Mouse (Mus musculus): ENCODE measurements around the gene Egfem1. TPM values are rescaled to one million over a fixed set of nuclear protein-coding genes. Genes with fewer than 3 reads are reported as not detected.
A peak's percentile ranks its signal among the peaks of the same experiment; 100 is the strongest.

Egfem1 gene
- polyA plus RNA-seq, 1 experiment from 2014 or later: 7.7 TPM

DNA sequence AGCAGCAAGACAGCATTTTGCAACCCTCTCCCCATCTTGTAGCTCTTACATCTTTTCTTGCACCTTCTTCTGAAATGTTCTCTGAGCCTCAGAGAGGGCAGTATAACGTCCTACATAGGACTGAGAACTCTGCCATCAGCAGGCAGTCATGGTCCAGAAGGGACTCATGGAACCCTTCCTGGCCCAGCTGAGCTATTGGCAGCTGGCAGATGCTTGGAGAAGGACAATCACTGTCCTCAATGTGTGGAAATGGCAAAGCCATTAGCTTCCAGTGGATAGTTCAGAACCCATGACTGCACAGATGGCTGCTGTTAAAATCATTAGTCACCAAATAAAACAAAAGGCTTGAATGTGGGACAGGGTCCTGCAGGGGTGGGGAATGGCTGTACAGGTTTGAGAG is 35.6 kb downstream of the Egfem1 start:
- WGBS: 59% methylated on average over 1 of the region's 1 CpGs

DNA sequence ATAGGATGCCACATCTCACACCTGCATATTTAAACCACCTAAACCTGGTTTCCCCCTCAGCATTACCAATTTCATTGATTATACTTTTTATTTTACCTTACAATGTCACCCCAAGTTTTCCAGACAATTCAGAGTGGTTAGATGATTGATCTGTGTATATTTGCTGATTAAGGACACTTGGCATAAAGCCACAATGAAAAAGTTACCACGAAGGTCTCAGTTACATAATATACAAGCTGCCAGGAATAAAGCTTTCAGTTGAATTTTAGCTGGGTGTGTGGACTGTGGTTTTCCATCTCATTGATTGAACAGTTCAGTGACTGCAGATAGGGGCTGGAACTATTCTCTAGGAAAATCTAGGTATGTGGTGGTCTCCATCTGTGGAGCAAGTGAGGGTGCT is 40.7 kb downstream of the Egfem1 start:
- ATAC-seq (ENCODE audit: low FRiP score, low TSS enrichment) (no peak), DNase-seq (no peak)
- Histone ChIP-seq H3K27me3 (ENCODE audit: control insufficient read depth, insufficient read depth, low read length) (no peaks in the 10 kb centered on the region), H3K4me1 (ENCODE audit: control insufficient read depth, insufficient read depth, low read length) (no peaks in the 10 kb centered on the region), H3K27ac (replicated peaks; ENCODE audit: low read depth, low read length) (no peak overlapping the region), H3K4me3 (replicated peaks; ENCODE audit: low read depth, low read length) (no peak overlapping the region), H3K36me3 (ENCODE audit: control insufficient read depth, insufficient read depth, low read length) (no peaks in the 10 kb centered on the region), H3K4me2 (ENCODE audit: low read length) (no peak overlapping the region), H3K9me3 (ENCODE audit: control insufficient read depth, low read length) (no peaks in the 10 kb centered on the region), H3K9ac (replicated peaks; ENCODE audit: low read length) (no peak overlapping the region)
- WGBS: 84% methylated on average over 1 of the region's 1 CpGs

More for the DNA sequence above, 35.6 kb downstream of the Egfem1 start:
- no peak overlapping the region for H3K9ac ChIP-seq (replicated peaks; ENCODE audit: low read length)
- ATAC-seq (ENCODE audit: low FRiP score, low TSS enrichment) (no peak), DNase-seq (no peak)
- H3K27ac ChIP-seq (replicated peaks; ENCODE audit: low read depth, low read length): no peak overlapping the region
- no peaks in the 10 kb centered on the region for H3K4me1 ChIP-seq (ENCODE audit: control insufficient read depth, insufficient read depth, low read length)
- no peaks in the 10 kb centered on the region for H3K27me3 ChIP-seq (ENCODE audit: control insufficient read depth, insufficient read depth, low read length)
- H3K36me3 ChIP-seq (ENCODE audit: control insufficient read depth, insufficient read depth, low read length): no peaks in the 10 kb centered on the region
- H3K4me3 ChIP-seq (replicated peaks; ENCODE audit: low read depth, low read length): no peak overlapping the region
- no peaks in the 10 kb centered on the region for H3K9me3 ChIP-seq (ENCODE audit: control insufficient read depth, low read length)
- no peak overlapping the region for H3K4me2 ChIP-seq (ENCODE audit: low read length)

DNA sequence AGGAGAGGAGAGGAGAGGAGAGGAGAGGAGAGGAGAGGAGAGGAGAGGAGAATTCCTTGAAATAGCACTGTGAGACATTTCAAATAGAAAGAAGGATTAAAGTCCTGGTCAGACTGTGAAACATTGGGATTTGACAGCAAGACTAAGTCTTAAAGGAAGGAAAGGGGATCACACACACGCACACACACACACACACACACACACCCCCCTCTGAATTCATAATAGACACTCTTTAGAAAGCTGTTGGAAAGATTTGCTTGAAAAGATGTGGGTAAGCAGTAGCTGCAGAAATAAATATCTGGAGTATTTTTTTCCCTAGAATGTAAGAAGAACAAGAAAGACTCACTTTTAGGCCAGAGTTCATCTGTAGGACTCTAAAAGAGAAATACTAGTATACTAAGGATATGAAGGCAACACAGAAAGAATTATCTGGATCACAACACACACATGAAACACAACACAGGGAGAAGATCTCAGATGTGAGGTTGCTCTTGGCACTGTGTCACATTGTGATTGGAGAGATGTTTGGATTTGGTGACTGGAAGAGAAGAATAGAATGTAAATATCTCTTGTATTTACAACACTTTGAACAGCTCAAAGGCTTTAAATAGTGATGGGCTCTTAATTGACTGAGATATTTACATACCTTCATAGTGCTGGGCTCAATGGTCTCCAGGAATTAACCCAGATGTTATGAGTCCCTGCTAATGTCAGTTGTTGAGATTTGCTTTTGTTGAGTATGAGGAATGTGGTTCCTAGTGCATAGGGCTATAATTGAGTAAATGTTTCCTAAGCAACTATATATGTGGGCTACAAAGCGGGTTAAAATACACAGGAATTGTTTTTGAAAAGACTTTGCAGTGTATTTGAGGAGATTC is 50.5 kb downstream of the Egfem1 start:
- no peak overlapping the region for H3K4me3 ChIP-seq (replicated peaks; ENCODE audit: low read depth, low read length)
- no peaks in the 10 kb centered on the region for H3K36me3 ChIP-seq (ENCODE audit: control insufficient read depth, insufficient read depth, low read length)
- no peaks in the 10 kb centered on the region for H3K27me3 ChIP-seq (ENCODE audit: control insufficient read depth, insufficient read depth, low read length)
- no peak for DNase-seq
- H3K27ac ChIP-seq (replicated peaks; ENCODE audit: low read depth, low read length): no peak overlapping the region
- ATAC-seq (ENCODE audit: low FRiP score, low TSS enrichment): no peak
- whole genome bisulfite sequencing: 70% methylated on average over 2 of the region's 2 CpGs
- H3K4me1 ChIP-seq (ENCODE audit: control insufficient read depth, insufficient read depth, low read length): peaks cover 29% of the 10 kb centered on the region
- no peak overlapping the region for H3K4me2 ChIP-seq (ENCODE audit: low read length)
- no peak overlapping the region for H3K9ac ChIP-seq (replicated peaks; ENCODE audit: low read length)
- H3K9me3 ChIP-seq (ENCODE audit: control insufficient read depth, low read length): no peaks in the 10 kb centered on the region

DNA sequence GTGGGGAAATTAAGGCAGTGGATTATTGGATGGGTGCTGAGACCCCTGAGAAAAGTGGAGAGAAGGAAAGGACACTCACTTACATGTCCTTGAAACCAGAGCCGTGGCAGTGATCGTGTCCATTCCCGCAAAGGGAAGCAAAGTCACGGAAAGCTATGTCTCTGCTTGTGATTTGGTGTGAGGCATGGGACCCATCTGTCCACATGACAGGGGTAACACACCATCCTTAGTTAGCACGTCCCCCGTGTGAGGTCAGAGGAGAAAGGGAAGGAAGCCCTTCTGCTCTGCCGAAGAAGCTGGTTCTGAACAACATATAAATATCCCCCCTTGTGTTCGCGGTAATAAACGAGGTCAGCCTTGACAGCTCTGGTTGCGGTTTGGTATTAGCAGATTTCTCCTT is 52.7 kb downstream of the Egfem1 start:
- Histone ChIP-seq H3K9ac (replicated peaks; ENCODE audit: low read length) (no peak overlapping the region), H3K27me3 (ENCODE audit: control insufficient read depth, insufficient read depth, low read length) (no peaks in the 10 kb centered on the region), H3K9me3 (ENCODE audit: control insufficient read depth, low read length) (no peaks in the 10 kb centered on the region), H3K36me3 (ENCODE audit: control insufficient read depth, insufficient read depth, low read length) (no peaks in the 10 kb centered on the region), H3K27ac (replicated peaks; ENCODE audit: low read depth, low read length) (no peak overlapping the region), H3K4me1 (ENCODE audit: control insufficient read depth, insufficient read depth, low read length) (peaks cover 35% of the 10 kb centered on the region), H3K4me3 (replicated peaks; ENCODE audit: low read depth, low read length) (no peak overlapping the region), H3K4me2 (ENCODE audit: low read length) (peak overlapping the region; percentile 18)
- WGBS: 51% methylated on average over 11 of the region's 11 CpGs
- ATAC-seq (ENCODE audit: low FRiP score, low TSS enrichment) (no peak), DNase-seq (peak; percentile 40)

DNA sequence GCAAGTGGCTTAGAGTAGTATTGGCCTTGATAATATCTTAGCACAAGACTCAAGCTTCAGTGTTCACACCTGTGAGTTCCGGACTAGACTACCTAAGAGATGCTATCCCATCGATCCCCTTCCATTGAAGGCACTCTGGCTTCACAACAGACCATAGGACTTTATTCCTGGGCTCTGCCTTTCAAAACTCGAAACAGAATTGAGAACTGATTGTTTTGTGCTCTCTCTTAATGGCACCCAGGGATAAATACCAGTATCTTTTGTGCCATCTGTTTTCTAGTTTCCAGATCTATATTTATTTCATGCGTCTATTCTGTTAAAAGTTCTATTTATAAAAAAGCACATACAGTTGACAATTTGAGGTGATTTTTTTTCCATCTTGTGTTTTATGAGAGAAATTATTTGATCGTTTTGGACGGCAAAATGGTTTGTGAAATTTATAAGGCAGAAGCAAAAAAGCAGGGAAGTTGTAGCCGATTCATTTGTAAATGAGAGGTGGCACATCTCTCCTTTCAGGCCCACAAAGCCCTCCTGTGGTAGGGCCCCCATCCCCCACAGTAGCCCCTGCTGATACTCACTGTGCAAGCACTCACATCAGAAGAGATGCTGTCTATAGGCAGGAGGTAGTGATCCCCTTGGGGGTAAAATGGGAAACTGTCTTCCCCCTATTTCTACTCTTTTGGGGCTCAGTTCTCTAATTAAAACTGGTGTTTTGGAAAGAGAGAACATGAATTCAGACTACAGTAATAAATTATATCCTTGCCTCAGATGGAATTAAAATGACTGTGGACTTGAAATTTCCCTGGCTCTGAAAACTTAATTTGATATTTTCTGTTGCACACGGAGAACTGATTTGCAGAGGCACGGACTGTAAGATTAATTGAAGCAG is 53.6 kb downstream of the Egfem1 start:
- ATAC-seq (ENCODE audit: low FRiP score, low TSS enrichment) (peak; percentile 67; the same call in 1 of the 2 replicates), DNase-seq (peak; percentile 60)
- peak overlapping the region; percentile 27 for H3K4me2 ChIP-seq (ENCODE audit: low read length)
- 15% methylated on average over 9 of the region's 9 CpGs for WGBS
- no peaks in the 10 kb centered on the region for H3K36me3 ChIP-seq (ENCODE audit: control insufficient read depth, insufficient read depth, low read length)
- no peaks in the 10 kb centered on the region for H3K9me3 ChIP-seq (ENCODE audit: control insufficient read depth, low read length)
- no peak overlapping the region for H3K9ac ChIP-seq (replicated peaks; ENCODE audit: low read length)
- H3K4me1 ChIP-seq (ENCODE audit: control insufficient read depth, insufficient read depth, low read length): peaks cover 35% of the 10 kb centered on the region
- H3K27ac ChIP-seq (replicated peaks; ENCODE audit: low read depth, low read length): no peak overlapping the region; the same call in 1 of the 2 replicates
- H3K4me3 ChIP-seq (replicated peaks; ENCODE audit: low read depth, low read length): no peak overlapping the region
- no peaks in the 10 kb centered on the region for H3K27me3 ChIP-seq (ENCODE audit: control insufficient read depth, insufficient read depth, low read length)

DNA sequence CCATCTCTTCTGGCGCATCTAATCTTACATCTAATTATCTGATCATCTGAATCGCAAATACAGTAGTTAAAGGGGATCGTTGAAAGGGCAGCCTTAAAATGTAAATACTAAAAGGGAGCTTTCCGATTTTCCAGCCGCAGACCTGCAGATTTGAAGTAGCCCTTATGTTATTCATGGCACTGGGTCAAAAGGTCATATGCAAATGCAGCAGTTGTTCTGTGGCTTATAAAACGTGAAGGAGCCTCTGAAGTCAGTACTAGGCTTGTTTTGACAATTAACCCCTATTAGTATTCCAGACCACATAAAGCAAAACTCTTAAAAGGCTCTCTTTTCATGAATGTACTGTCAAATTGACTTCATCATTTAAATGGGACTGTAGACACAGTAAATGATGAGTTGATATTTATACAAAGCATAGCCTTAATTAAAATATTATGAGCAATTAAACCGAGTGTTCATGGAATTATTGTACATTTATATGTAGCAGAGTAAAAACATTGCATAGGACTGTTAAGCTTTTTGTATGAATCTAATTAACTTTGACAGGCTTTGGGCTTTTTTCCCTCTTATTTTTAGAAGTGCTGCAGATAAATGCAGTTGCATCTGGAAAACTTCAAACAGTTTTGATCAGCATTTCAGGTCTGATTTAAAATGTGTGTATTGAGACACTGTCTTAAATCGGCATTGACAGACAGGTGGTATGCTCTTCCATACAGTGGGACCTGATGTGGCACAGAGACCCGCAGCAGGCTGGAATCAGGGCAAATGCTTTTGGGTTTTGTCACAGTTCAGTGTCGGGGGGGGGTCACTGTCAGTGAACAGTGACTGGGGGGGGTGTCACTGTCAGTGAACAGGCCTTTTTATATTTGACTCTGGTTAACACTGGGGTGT is 54.5 kb downstream of the Egfem1 start:
- Histone ChIP-seq H3K4me1 (ENCODE audit: control insufficient read depth, insufficient read depth, low read length) (peaks cover 35% of the 10 kb centered on the region), H3K27me3 (ENCODE audit: control insufficient read depth, insufficient read depth, low read length) (no peaks in the 10 kb centered on the region), H3K27ac (replicated peaks; ENCODE audit: low read depth, low read length) (0 out of 2 replicates have a peak overlapping the region, but pooled peaks have one; percentile 37), H3K36me3 (ENCODE audit: control insufficient read depth, insufficient read depth, low read length) (no peaks in the 10 kb centered on the region), H3K9ac (replicated peaks; ENCODE audit: low read length) (no peak overlapping the region), H3K4me3 (replicated peaks; ENCODE audit: low read depth, low read length) (no peak overlapping the region), H3K9me3 (ENCODE audit: control insufficient read depth, low read length) (no peaks in the 10 kb centered on the region), H3K4me2 (ENCODE audit: low read length) (peak overlapping the region; percentile 27)
- DNase-seq (peak; percentile 58), ATAC-seq (ENCODE audit: low FRiP score, low TSS enrichment) (0 out of 2 replicates have a peak, but pooled peaks have one; percentile 41)
- WGBS: 6% methylated on average over 10 of the region's 10 CpGs

DNA sequence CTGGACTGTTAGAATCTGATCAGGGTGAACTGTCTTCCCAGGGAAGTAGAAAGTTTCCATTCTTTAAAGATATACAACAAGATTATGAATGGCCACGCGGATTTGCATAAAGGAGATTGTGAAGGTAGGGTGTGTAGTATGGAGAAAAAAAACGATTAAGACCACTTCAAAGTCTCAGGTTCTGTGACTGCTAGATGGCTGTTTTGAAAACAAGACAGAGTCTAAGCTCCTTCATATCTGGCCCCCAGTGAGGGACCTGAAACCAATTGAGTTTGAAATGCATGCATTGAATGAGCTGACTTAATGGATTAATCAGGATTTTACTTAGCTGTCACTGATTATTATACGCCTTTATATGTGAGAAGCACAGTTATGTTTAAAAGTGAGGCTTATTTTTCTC is 86.6 kb downstream of the Egfem1 start:
- no peak overlapping the region for H3K27ac ChIP-seq (replicated peaks; ENCODE audit: low read depth, low read length)
- ATAC-seq (ENCODE audit: low FRiP score, low TSS enrichment) (peak; percentile 68; the same call in 1 of the 2 replicates), DNase-seq (peak; percentile 35)
- H3K4me3 ChIP-seq (replicated peaks; ENCODE audit: low read depth, low read length): no peak overlapping the region
- H3K9ac ChIP-seq (replicated peaks; ENCODE audit: low read length): no peak overlapping the region
- no peaks in the 10 kb centered on the region for H3K36me3 ChIP-seq (ENCODE audit: control insufficient read depth, insufficient read depth, low read length)
- no peaks in the 10 kb centered on the region for H3K27me3 ChIP-seq (ENCODE audit: control insufficient read depth, insufficient read depth, low read length)
- H3K4me2 ChIP-seq (ENCODE audit: low read length): no peak overlapping the region
- no peaks in the 10 kb centered on the region for H3K9me3 ChIP-seq (ENCODE audit: control insufficient read depth, low read length)
- 28% methylated on average over 4 of the region's 4 CpGs for WGBS
- peaks cover 47% of the 10 kb centered on the region for H3K4me1 ChIP-seq (ENCODE audit: control insufficient read depth, insufficient read depth, low read length)

DNA sequence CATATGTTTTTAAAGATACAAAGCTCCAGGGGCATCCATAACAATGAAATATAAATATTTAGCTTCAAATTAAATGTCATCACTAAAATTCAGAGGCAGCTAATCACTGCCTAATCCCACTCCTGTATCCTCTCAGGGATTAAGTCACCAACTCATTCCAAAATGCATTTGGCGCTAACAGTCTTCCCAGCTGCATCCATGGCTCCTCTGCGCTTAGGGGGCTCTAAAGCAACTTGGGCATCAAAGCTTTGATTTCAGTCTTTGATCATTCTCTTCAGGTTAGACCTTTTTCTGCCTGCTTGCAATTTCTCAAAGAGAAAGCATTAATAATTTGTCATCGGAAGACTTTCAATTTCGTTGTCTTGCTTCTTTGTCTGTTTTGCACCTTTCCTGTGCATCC is 87.2 kb downstream of the Egfem1 start:
- Histone ChIP-seq H3K4me2 (ENCODE audit: low read length) (no peak overlapping the region), H3K4me3 (replicated peaks; ENCODE audit: low read depth, low read length) (no peak overlapping the region), H3K4me1 (ENCODE audit: control insufficient read depth, insufficient read depth, low read length) (peaks cover 47% of the 10 kb centered on the region), H3K27ac (replicated peaks; ENCODE audit: low read depth, low read length) (peak overlapping the region; percentile 73), H3K36me3 (ENCODE audit: control insufficient read depth, insufficient read depth, low read length) (no peaks in the 10 kb centered on the region), H3K27me3 (ENCODE audit: control insufficient read depth, insufficient read depth, low read length) (no peaks in the 10 kb centered on the region), H3K9me3 (ENCODE audit: control insufficient read depth, low read length) (no peaks in the 10 kb centered on the region), H3K9ac (replicated peaks; ENCODE audit: low read length) (no peak overlapping the region)
- ATAC-seq (ENCODE audit: low FRiP score, low TSS enrichment): no peak
- peak; percentile 70 for DNase-seq
- 22% methylated on average over 4 of the region's 4 CpGs for WGBS
